ENCODE assay signal across 8 mouse cellular contexts in genomic region chr5:128436909-128437308, GRCm38 (mm10). TPM values are rescaled to one million over a fixed set of nuclear protein-coding genes. Genes with fewer than 3 reads are reported as not detected.
DNase-seq lines count a peak whose midpoint lies in the region.

No protein-coding gene starts in this region.

- peak; percentile 11 for DNase-seq in adrenal gland, postnatal 10 days
- no peak for DNase-seq in adrenal gland, adult 8-10 months
- peak; percentile 87 for DNase-seq in R1 (ENCODE audit: low read depth, low spot score)
- peak; percentile 79 to 94 for DNase-seq in frontal cortex, adult 2 months (ENCODE audit: extremely low spot score in 1 of 2, low spot score in 1 of 2)
- DNase-seq in left cerebral cortex, postnatal 10 days (ENCODE audit: extremely low spot score in 1 of 2, low spot score in 2 of 2), result peak; percentile 66 to 82
- DNase-seq in retina, postnatal 7 days (ENCODE audit: low read depth, low spot score), result peak; percentile 62
- DNase-seq in gastrocnemius, postnatal 4 days (ENCODE audit: low spot score in 2 of 2), result no peak
- DNase-seq in B cell, adult 2 months, result no peak

- intact Hi-C loops in left cerebral cortex, postnatal 10 days (cut with DNase I), result loop anchor here (10.0 kb wide), 4 partner anchors 322 to 732 kb away; no protein-coding TSS in a partner anchor

RNA-seq across cellular contexts. Expression of gene Tmem132d, which starts 4.0 kb away (rescaled TPM):
- under 1 TPM; 0.09 to 0.30 TPM for total RNA-seq in adrenal gland, postnatal 10 days (2021)
- under 1 TPM in 2 of 4 experiments, not detected in 2; 0.09 to 0.14 TPM for total RNA-seq in adrenal gland, adult 8-10 months (2022)
- polyA plus RNA-seq in frontal cortex, adult 2 months (2012; rRNA removed), result 21.5 and 25.0 TPM in 2 replicates
- total RNA-seq in left cerebral cortex, postnatal 10 days (2021), result 10 to 100 TPM; 25.7 to 28.1 TPM
- under 1 TPM; 0.12 to 0.18 TPM for total RNA-seq in gastrocnemius, postnatal 4 days (2021)

Comparison
In these comparisons a context has a peak if more than half of its experiments do, and no peak if none do; other contexts are left out.
1. DNase-seq: peak in adrenal gland, postnatal 10 days (single experiment), R1 (single experiment), frontal cortex, adult 2 months (2 of 2), left cerebral cortex, postnatal 10 days (2 of 2) and retina, postnatal 7 days (single experiment); none in adrenal gland, adult 8-10 months (single experiment), gastrocnemius, postnatal 4 days (0 of 2) and B cell, adult 2 months (0 of 2).
2. RNA of gene Tmem132d, which starts 4.0 kb away (total RNA-seq): 25.7 to 28.1 TPM in left cerebral cortex, postnatal 10 days; 0.09 to 0.30 TPM in adrenal gland, postnatal 10 days, 0.12 to 0.18 TPM in gastrocnemius, postnatal 4 days and 0.09 to 0.14 TPM in adrenal gland, adult 8-10 months; every median in the first group is over 10 times any median in the second.